Mouse (Mus musculus) lung, embryonic 15.5 days (tissue): ENCODE measurements at regions not wholly inside any gene's neighbourhood (a gene's known extent, or its start where the extent isn't known, plus 50 kb on each side); places are given as distances from the start of the nearest gene placed in this dataset.

Experiments used
- ATAC-seq: fragments of 200-750 bp; cut with Nextera tagmentation; 2 replicates; pipeline ENCODE4 v1.8.0; 2017; ENCODE audit warnings: moderate number of reproducible peaks, borderline replicate concordance; ENCODE audit not compliant: low FRiP score, low TSS enrichment; ENCODE audit errors: extremely low read depth
- H3K27ac ChIP-seq: fragments of 300-500 bp; sonication (generic); 2 replicates; pipeline ENCODE4 v1.5.1; 2015; ENCODE audit warnings: moderate library complexity, mild to moderate bottlenecking, inconsistent platforms
- H3K27me3 ChIP-seq: fragments of 300-500 bp; sonication (generic); 2 replicates; pipeline ENCODE4 v1.6.1; 2015; ENCODE audit warnings: inconsistent platforms
- H3K36me3 ChIP-seq: fragments of 300-500 bp; sonication (generic); 2 replicates; pipeline ENCODE4 v1.6.1; 2015; ENCODE audit warnings: inconsistent platforms
- H3K4me1 ChIP-seq: fragments of 300-500 bp; sonication (generic); 2 replicates; pipeline ENCODE4 v1.6.1; 2015; ENCODE audit warnings: inconsistent platforms
- H3K4me2 ChIP-seq: fragments of 300-500 bp; sonication (generic); 2 replicates; pipeline ENCODE4 v1.6.1; 2015; ENCODE audit warnings: inconsistent platforms, mild to moderate bottlenecking, moderate library complexity
- H3K4me3 ChIP-seq: fragments of 300-500 bp; sonication (generic); 2 replicates; pipeline ENCODE4 v1.5.1; 2015; ENCODE audit warnings: mild to moderate bottlenecking, inconsistent platforms
- H3K9ac ChIP-seq: fragments of 300-500 bp; sonication (generic); 2 replicates; pipeline ENCODE4 v1.6.1; 2015; ENCODE audit warnings: inconsistent platforms
- H3K9me3 ChIP-seq: fragments of 300-500 bp; sonication (generic); 2 replicates; pipeline ENCODE4 v1.6.1; 2016; ENCODE audit warnings: inconsistent platforms
- WGBS: fragments of 180-500 bp; shearing (Covaris S2); methylation state at CpG from one replicate; pipeline ENCODE4 v1.1.7; 2015; 5-methylcytosine and 5-hydroxymethylcytosine counted together

GRCm38 (mm10) chr12:77085244-77085643 lies 123.2 kb upstream of the Max start:
- Histone ChIP-seq H3K27ac (no peak overlapping the region), H3K27me3 (no peaks in the 10 kb centered on the region), H3K9me3 (no peaks in the 10 kb centered on the region), H3K9ac (no peak overlapping the region), H3K4me3 (no peak overlapping the region), H3K4me1 (no peaks in the 10 kb centered on the region), H3K36me3 (no peaks in the 10 kb centered on the region), H3K4me2 (no peak overlapping the region)
- no peak for ATAC-seq
- 79% methylated on average over 7 of the region's 7 CpGs for WGBS

- H3K36me3 ChIP-seq, result no peaks in the 10 kb centered on the region
- no peak overlapping the region for H3K4me3 ChIP-seq
- no peaks in the 10 kb centered on the region for H3K9me3 ChIP-seq
- no peak overlapping the region for H3K27ac ChIP-seq
- no peak overlapping the region for H3K4me2 ChIP-seq
- WGBS, result 83% methylated on average over 5 of the region's 5 CpGs
- H3K4me1 ChIP-seq, result no peaks in the 10 kb centered on the region
- H3K27me3 ChIP-seq, result no peaks in the 10 kb centered on the region
- no peak for ATAC-seq
- H3K9ac ChIP-seq, result no peak overlapping the region
Observed at GRCm38 (mm10) chr12:77084744-77085143, 122.7 kb upstream of the Max start.

GRCm38 (mm10) chr12:77084343-77084742 lies 122.3 kb upstream of the Max start:
- 46% methylated on average over 1 of the region's 1 CpGs for WGBS
- H3K27ac ChIP-seq, result no peak overlapping the region
- H3K9me3 ChIP-seq, result no peaks in the 10 kb centered on the region
- no peaks in the 10 kb centered on the region for H3K27me3 ChIP-seq
- H3K4me3 ChIP-seq, result no peak overlapping the region
- no peak for ATAC-seq
- H3K36me3 ChIP-seq, result no peaks in the 10 kb centered on the region
- H3K9ac ChIP-seq, result no peak overlapping the region
- H3K4me2 ChIP-seq, result no peak overlapping the region
- H3K4me1 ChIP-seq, result no peaks in the 10 kb centered on the region

GRCm38 (mm10) chr12:77083760-77084159 lies 121.8 kb upstream of the Max start:
- no peak for ATAC-seq
- Histone ChIP-seq H3K4me2 (no peak overlapping the region), H3K27me3 (no peaks in the 10 kb centered on the region), H3K27ac (no peak overlapping the region), H3K4me1 (no peaks in the 10 kb centered on the region), H3K4me3 (no peak overlapping the region), H3K36me3 (no peaks in the 10 kb centered on the region), H3K9ac (no peak overlapping the region), H3K9me3 (no peaks in the 10 kb centered on the region)
- 76% methylated on average over 6 of the region's 6 CpGs for WGBS

GRCm38 (mm10) chr12:77081774-77082173 lies 119.8 kb upstream of the Max start:
- Histone ChIP-seq H3K27ac (no peak overlapping the region), H3K4me2 (no peak overlapping the region), H3K4me1 (no peaks in the 10 kb centered on the region), H3K27me3 (no peaks in the 10 kb centered on the region), H3K9ac (no peak overlapping the region), H3K36me3 (no peaks in the 10 kb centered on the region), H3K4me3 (no peak overlapping the region), H3K9me3 (no peaks in the 10 kb centered on the region)
- no peak for ATAC-seq
- WGBS, result 84% methylated on average over 2 of the region's 2 CpGs

GRCm38 (mm10) chr12:77079481-77079880 lies 117.5 kb upstream of the Max start:
- no peak overlapping the region for H3K27ac ChIP-seq

GRCm38 (mm10) chr12:77076678-77077077 lies 114.7 kb upstream of the Max start:
- no peaks in the 10 kb centered on the region for H3K9me3 ChIP-seq
- H3K9ac ChIP-seq, result no peak overlapping the region
- H3K27ac ChIP-seq, result no peak overlapping the region
- no peaks in the 10 kb centered on the region for H3K36me3 ChIP-seq
- 88% methylated on average over 5 of the region's 5 CpGs for WGBS
- no peak for ATAC-seq
- no peaks in the 10 kb centered on the region for H3K27me3 ChIP-seq
- no peak overlapping the region for H3K4me3 ChIP-seq
- no peak overlapping the region for H3K4me2 ChIP-seq
- H3K4me1 ChIP-seq, result no peaks in the 10 kb centered on the region

More at GRCm38 (mm10) chr12:77079481-77079880, 117.5 kb upstream of the Max start:
- Histone ChIP-seq H3K36me3 (no peaks in the 10 kb centered on the region), H3K9ac (no peak overlapping the region), H3K4me3 (no peak overlapping the region), H3K4me1 (no peaks in the 10 kb centered on the region), H3K4me2 (no peak overlapping the region), H3K27me3 (no peaks in the 10 kb centered on the region), H3K9me3 (no peaks in the 10 kb centered on the region)
- no peak for ATAC-seq
- WGBS, result 81% methylated on average over 3 of the region's 3 CpGs

GRCm38 (mm10) chr12:77074602-77075001 lies 112.6 kb upstream of the Max start:
- Histone ChIP-seq H3K27me3 (no peaks in the 10 kb centered on the region), H3K9me3 (no peaks in the 10 kb centered on the region), H3K36me3 (no peaks in the 10 kb centered on the region), H3K9ac (no peak overlapping the region), H3K4me3 (no peak overlapping the region), H3K4me1 (no peaks in the 10 kb centered on the region), H3K4me2 (no peak overlapping the region), H3K27ac (no peak overlapping the region)
- ATAC-seq, result no peak
- WGBS, result 72% methylated on average over 2 of the region's 2 CpGs

- Histone ChIP-seq H3K4me2 (no peak overlapping the region), H3K4me3 (no peak overlapping the region), H3K9me3 (no peaks in the 10 kb centered on the region), H3K4me1 (no peaks in the 10 kb centered on the region), H3K9ac (no peak overlapping the region), H3K36me3 (no peaks in the 10 kb centered on the region), H3K27me3 (no peaks in the 10 kb centered on the region), H3K27ac (no peak overlapping the region)
- 66% methylated on average over 1 of the region's 1 CpGs for WGBS
- no peak for ATAC-seq
Observed at GRCm38 (mm10) chr12:77071700-77072099, 109.7 kb upstream of the Max start.

GRCm38 (mm10) chr12:77067938-77068337 lies 105.9 kb upstream of the Max start:
- no peaks in the 10 kb centered on the region for H3K27me3 ChIP-seq
- H3K4me1 ChIP-seq, result no peaks in the 10 kb centered on the region
- no peaks in the 10 kb centered on the region for H3K9me3 ChIP-seq
- H3K36me3 ChIP-seq, result no peaks in the 10 kb centered on the region
- H3K27ac ChIP-seq, result no peak overlapping the region
- H3K4me3 ChIP-seq, result no peak overlapping the region
- 77% methylated on average over 5 of the region's 5 CpGs for WGBS
- H3K9ac ChIP-seq, result no peak overlapping the region
- H3K4me2 ChIP-seq, result no peak overlapping the region
- ATAC-seq, result no peak

GRCm38 (mm10) chr12:77067115-77067514 lies 105.1 kb upstream of the Max start:
- no peak overlapping the region for H3K4me2 ChIP-seq
- WGBS, result 50% methylated on average over 5 of the region's 5 CpGs
- H3K9me3 ChIP-seq, result no peaks in the 10 kb centered on the region
- H3K4me1 ChIP-seq, result no peaks in the 10 kb centered on the region
- no peak for ATAC-seq
- H3K36me3 ChIP-seq, result no peaks in the 10 kb centered on the region
- no peak overlapping the region for H3K27ac ChIP-seq
- no peak overlapping the region for H3K4me3 ChIP-seq
- H3K27me3 ChIP-seq, result no peaks in the 10 kb centered on the region
- H3K9ac ChIP-seq, result no peak overlapping the region

- Histone ChIP-seq H3K4me1 (no peaks in the 10 kb centered on the region), H3K4me3 (no peak overlapping the region), H3K9ac (no peak overlapping the region), H3K9me3 (no peaks in the 10 kb centered on the region), H3K4me2 (no peak overlapping the region), H3K27ac (no peak overlapping the region), H3K36me3 (no peaks in the 10 kb centered on the region), H3K27me3 (no peaks in the 10 kb centered on the region)
- 49% methylated on average over 6 of the region's 6 CpGs for WGBS
- ATAC-seq, result no peak
Observed at GRCm38 (mm10) chr12:77065645-77066512, 103.9 kb upstream of the Max start.
